Mouse (Mus musculus): ENCODE results near the gene Arhgef10l.

Gene Arhgef10l

GRCm38 (mm10) chr4:140662882-140663585, 2.8 kb downstream of the Arhgef10l start:
- in situ Hi-C loops (cut with MboI, MseI) = no loop called here

GRCm38 (mm10) chr4:140662453-140662852, 3.4 kb downstream of the Arhgef10l start:
- in situ Hi-C loops (cut with MboI, MseI) = no loop called here

GRCm38 (mm10) chr4:140661406-140662022, 4.3 kb downstream of the Arhgef10l start:
- in situ Hi-C loops (cut with MboI, MseI) = no loop called here

GRCm38 (mm10) chr4:140657681-140658575, 7.9 kb downstream of the Arhgef10l start:
- in situ Hi-C loops (cut with MboI, MseI) = no loop called here

- in situ Hi-C loops (cut with MboI, MseI) = no loop called here
Measured at GRCm38 (mm10) chr4:140656529-140656928, 9.3 kb downstream of the Arhgef10l start.

GRCm38 (mm10) chr4:140654798-140655197, 11.0 kb downstream of the Arhgef10l start:
- in situ Hi-C loops (cut with MboI, MseI) = no loop called here

GRCm38 (mm10) chr4:140653835-140654583, 11.8 kb downstream of the Arhgef10l start:
- in situ Hi-C loops (cut with MboI, MseI) = no loop called here

- in situ Hi-C loops (cut with MboI, MseI) = no loop called here
Measured at GRCm38 (mm10) chr4:140649731-140650130, 16.1 kb downstream of the Arhgef10l start.

- in situ Hi-C loops (cut with MboI, MseI) = no loop called here
Measured at GRCm38 (mm10) chr4:140649207-140649591, 16.6 kb downstream of the Arhgef10l start.

GRCm38 (mm10) chr4:140648443-140649206, 17.2 kb downstream of the Arhgef10l start:
- in situ Hi-C loops (cut with MboI, MseI) = no loop called here

GRCm38 (mm10) chr4:140647711-140648421, 17.9 kb downstream of the Arhgef10l start:
- in situ Hi-C loops (cut with MboI, MseI) = no loop called here

GRCm38 (mm10) chr4:140645638-140646037, 20.2 kb downstream of the Arhgef10l start:
- in situ Hi-C loops (cut with MboI, MseI) = no loop called here

GRCm38 (mm10) chr4:140644701-140645100, 21.1 kb downstream of the Arhgef10l start:
- in situ Hi-C loops (cut with MboI, MseI) = no loop called here

- in situ Hi-C loops (cut with MboI, MseI) = no loop called here
Measured at GRCm38 (mm10) chr4:140644276-140644675, 21.5 kb downstream of the Arhgef10l start.

- in situ Hi-C loops (cut with MboI, MseI) = no loop called here
Measured at GRCm38 (mm10) chr4:140642378-140642777, 23.4 kb downstream of the Arhgef10l start.

GRCm38 (mm10) chr4:140641414-140641918, 24.3 kb downstream of the Arhgef10l start:
- in situ Hi-C loops (cut with MboI, MseI) = no loop called here

GRCm38 (mm10) chr4:140640668-140641067, 25.1 kb downstream of the Arhgef10l start:
- in situ Hi-C loops (cut with MboI, MseI) = no loop called here

GRCm38 (mm10) chr4:140640242-140640523, 25.6 kb downstream of the Arhgef10l start:
- in situ Hi-C loops (cut with MboI, MseI) = no loop called here

GRCm38 (mm10) chr4:140639431-140640241, 26.2 kb downstream of the Arhgef10l start:
- in situ Hi-C loops (cut with MboI, MseI) = no loop called here
